In the genomic region with DNA sequence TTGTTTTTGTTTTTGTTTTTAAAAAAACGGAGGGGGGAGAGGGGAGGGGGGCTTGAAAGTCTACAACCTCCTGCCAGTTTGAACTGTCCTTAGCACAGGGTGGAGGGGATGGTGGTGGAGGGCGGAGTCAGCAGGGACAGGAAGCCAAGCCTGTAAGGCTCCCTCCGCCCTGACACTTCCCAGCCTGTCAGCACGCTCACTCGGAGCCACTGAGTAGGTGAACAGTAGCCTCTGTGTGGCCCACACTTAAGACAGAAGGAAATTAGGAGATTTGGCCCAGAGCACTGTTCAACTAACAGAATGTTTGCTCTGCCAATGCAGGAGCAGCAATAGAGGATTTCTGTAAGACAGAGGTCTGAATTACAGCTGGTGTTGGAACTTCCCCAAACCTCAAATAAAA, we compare ENCODE assay signal across 8 mouse cellular contexts. TPM values are rescaled to one million over a fixed set of nuclear protein-coding genes. Genes with fewer than 3 reads are reported as not detected.
A peak's percentile ranks its signal among the peaks of the same experiment; 100 is the strongest.
DNase-seq lines count a peak whose midpoint lies in the region; ATAC-seq and TF ChIP-seq lines count a peak whose summit lies in the region.

No protein-coding gene starts in this region.

- H3K27me3 ChIP-seq in forebrain, embryonic 10.5 days (ENCODE audit: poor library complexity, severe bottlenecking) = no peaks in the 10 kb centered on the region
- H3K27me3 ChIP-seq in forebrain, embryonic 11.5 days (ENCODE audit: control insufficient read depth, insufficient read depth, low read length) = no peaks in the 10 kb centered on the region
- no peaks in the 10 kb centered on the region for H3K27me3 ChIP-seq in kidney, postnatal 0 days (ENCODE audit: insufficient read depth, low read length)

- no peak overlapping the region for H3K4me3 ChIP-seq in forebrain, embryonic 10.5 days
- no peak overlapping the region for H3K4me3 ChIP-seq in forebrain, embryonic 11.5 days (ENCODE audit: low read depth, low read length)
- H3K4me3 ChIP-seq in kidney, postnatal 0 days (replicated peaks; ENCODE audit: low read depth, low read length) = no peak overlapping the region

- H3K4me2 ChIP-seq in forebrain, embryonic 11.5 days (ENCODE audit: low read depth, low read length, severe bottlenecking) = no peak overlapping the region
- no peak overlapping the region for H3K4me2 ChIP-seq in kidney, postnatal 0 days (ENCODE audit: low read length)

- H3K36me3 ChIP-seq in forebrain, embryonic 10.5 days (replicated peaks) = peaks cover 70% of the 10 kb centered on the region
- no peaks in the 10 kb centered on the region for H3K36me3 ChIP-seq in forebrain, embryonic 11.5 days (ENCODE audit: control insufficient read depth, insufficient read depth, low read length)
- peaks cover 6% of the 10 kb centered on the region; the same call in 1 of the 2 replicates for H3K36me3 ChIP-seq in kidney, postnatal 0 days (ENCODE audit: insufficient read depth, low read length)

- H3K9me3 ChIP-seq in forebrain, embryonic 10.5 days = 0 out of 2 replicates have a peak, but pooled peaks cover 2% of the 10 kb centered on the region
- H3K9me3 ChIP-seq in forebrain, embryonic 11.5 days (ENCODE audit: control insufficient read depth, low read length) = no peaks in the 10 kb centered on the region
- no peaks in the 10 kb centered on the region for H3K9me3 ChIP-seq in kidney, postnatal 0 days (replicated peaks; ENCODE audit: low read length)

- H3K27ac ChIP-seq in forebrain, embryonic 10.5 days = 0 out of 2 replicates have a peak overlapping the region, but pooled peaks have one; percentile 17
- H3K27ac ChIP-seq in forebrain, embryonic 11.5 days (ENCODE audit: low read depth, low read length) = no peak overlapping the region; the same call in 1 of the 2 replicates
- 0 out of 2 replicates have a peak overlapping the region, but pooled peaks have one; percentile 0 for H3K27ac ChIP-seq in kidney, postnatal 0 days

- TF ChIP-seq CTCF in kidney, postnatal 0 days (IDR thresholded peaks at IDR 0.05; ENCODE audit: low read depth) = no peak

- no peak overlapping the region for H3K9ac ChIP-seq in forebrain, embryonic 11.5 days (ENCODE audit: low read length)
- H3K9ac ChIP-seq in kidney, postnatal 0 days (ENCODE audit: low read depth, low read length) = no peak overlapping the region

- intact Hi-C loops in gastrocnemius, postnatal 14 days (cut with DNase I; ENCODE audit: low total_unique reads) = loop anchor here (5.0 to 10.0 kb wide), 2 partner anchors 73 to 186 kb away; no protein-coding TSS in a partner anchor

- peaks cover 49% of the 10 kb centered on the region for H3K4me1 ChIP-seq in forebrain, embryonic 10.5 days
- peaks cover 6% of the 10 kb centered on the region; the same call in 1 of the 2 replicates for H3K4me1 ChIP-seq in forebrain, embryonic 11.5 days (replicated peaks; ENCODE audit: control insufficient read depth, insufficient read depth, low read length)
- H3K4me1 ChIP-seq in kidney, postnatal 0 days (replicated peaks; ENCODE audit: insufficient read depth, low read length) = 0 out of 2 replicates have a peak, but pooled peaks cover 15% of the 10 kb centered on the region

- DNase-seq in forebrain, embryonic 10.5 days (ENCODE audit: extremely low spot score, low spot score) = no peak
- no peak for DNase-seq in forebrain, embryonic 11.5 days (ENCODE audit: low spot score)
- DNase-seq in kidney, postnatal 0 days (ENCODE audit: low spot score) = peak; percentile 44
- DNase-seq in lung, postnatal 4 days = peak; percentile 55 to 72
- no peak for DNase-seq in spleen, postnatal 36 days (ENCODE audit: low spot score in 2 of 2)
- no peak for DNase-seq in frontal cortex, postnatal 25 days (ENCODE audit: low spot score in 2 of 2)
- no peak for DNase-seq in gastrocnemius, postnatal 14 days

- ATAC-seq in forebrain, embryonic 11.5 days (replicated peaks; ENCODE audit: low FRiP score) = no peak
- peak; percentile 64 for ATAC-seq in common myeloid progenitor, adult 5-6 weeks (replicated peaks; ENCODE audit: low read depth, poor library complexity, severe bottlenecking)
- no peak for ATAC-seq in kidney, postnatal 0 days (replicated peaks; ENCODE audit: low FRiP score, low read depth)

- 58% methylated on average over 5 of the region's 5 CpGs for WGBS in forebrain, embryonic 10.5 days
- WGBS in forebrain, embryonic 11.5 days = 67% methylated on average over 5 of the region's 5 CpGs
- 48% methylated on average over 5 of the region's 5 CpGs for WGBS in kidney, postnatal 0 days

RNA-seq across cellular contexts. Expression of a gene that starts 26.5 kb away (rescaled TPM):
- 0.74 and 0.82 TPM in 2 replicates for polyA plus RNA-seq in forebrain, embryonic 10.5 days (2016; fragmentation: Nextera tagmentation; extraction: Ambion mirVana)
- polyA plus RNA-seq in forebrain, embryonic 11.5 days (2014; fragmentation: Nextera tagmentation; extraction: Ambion mirVana) = 0.67 and 1.4 TPM in 2 replicates
- 91.4 and 108 TPM in 2 replicates for total RNA-seq in common myeloid progenitor, adult 5-6 weeks (2017)
- 2.1 and 2.4 TPM in 2 replicates for polyA plus RNA-seq in kidney, postnatal 0 days (2015; fragmentation: Nextera tagmentation; extraction: Ambion mirVana)
- total RNA-seq in gastrocnemius, postnatal 14 days (2021) = 1 to 10 TPM; 1.1 TPM

RNA-seq across cellular contexts. Expression of a gene that starts 49.6 kb away (rescaled TPM):
- polyA plus RNA-seq in forebrain, embryonic 10.5 days (2016; fragmentation: Nextera tagmentation; extraction: Ambion mirVana) = 209 and 210 TPM in 2 replicates
- 231 and 246 TPM in 2 replicates for polyA plus RNA-seq in forebrain, embryonic 11.5 days (2014; fragmentation: Nextera tagmentation; extraction: Ambion mirVana)
- total RNA-seq in common myeloid progenitor, adult 5-6 weeks (2017) = 92.4 and 106 TPM in 2 replicates
- polyA plus RNA-seq in kidney, postnatal 0 days (2015; fragmentation: Nextera tagmentation; extraction: Ambion mirVana) = 69.5 and 86.7 TPM in 2 replicates
- 10 to 100 TPM; 24.0 to 28.7 TPM for total RNA-seq in gastrocnemius, postnatal 14 days (2021)

RNA-seq across cellular contexts. Expression of a gene that starts 58.7 kb away (rescaled TPM):
- 28.8 and 36.2 TPM in 2 replicates for polyA plus RNA-seq in forebrain, embryonic 10.5 days (2016; fragmentation: Nextera tagmentation; extraction: Ambion mirVana)
- polyA plus RNA-seq in forebrain, embryonic 11.5 days (2014; fragmentation: Nextera tagmentation; extraction: Ambion mirVana) = 11.6 and 14.5 TPM in 2 replicates
- total RNA-seq in common myeloid progenitor, adult 5-6 weeks (2017) = 2.7 and 3.6 TPM in 2 replicates
- polyA plus RNA-seq in kidney, postnatal 0 days (2015; fragmentation: Nextera tagmentation; extraction: Ambion mirVana) = 37.3 and 40.4 TPM in 2 replicates
- total RNA-seq in gastrocnemius, postnatal 14 days (2021) = 10 to 100 TPM in 1 of 2 experiments, 1 to 10 TPM in 1; 5.8 to 11.2 TPM

Comparison
In these comparisons a context has a peak if more than half of its experiments do, and no peak if none do; other contexts are left out.
1. DNase-seq: peak in kidney, postnatal 0 days (single experiment) and lung, postnatal 4 days (2 of 2); none in forebrain, embryonic 10.5 days (single experiment), forebrain, embryonic 11.5 days (single experiment), spleen, postnatal 36 days (0 of 2), frontal cortex, postnatal 25 days (0 of 2) and gastrocnemius, postnatal 14 days (single experiment).